Mouse (Mus musculus) CD4-positive, CD25-positive, alpha-beta regulatory T cell, adult 2 months (primary cell): Measurements from ENCODE around the gene Tra2a.

Experiments
- DNase-seq: peaks from one replicate; pipeline ENCODE4 v3.0.0-alpha.2; 2012; ENCODE audit warnings: low read depth, low spot score

Tra2a gene

GRCm38 (mm10) chr6:49233356-49233755, 30.5 kb downstream of the Tra2a start:
- DNase-seq: peak; percentile 63

GRCm38 (mm10) chr6:49228126-49228679, 35.6 kb downstream of the Tra2a start:
- peak; percentile 70 for DNase-seq

- peak; percentile 76 for DNase-seq
Measured at GRCm38 (mm10) chr6:49227184-49227735, 36.6 kb downstream of the Tra2a start.

GRCm38 (mm10) chr6:49225728-49226123, 38.1 kb downstream of the Tra2a start:
- no peak for DNase-seq

GRCm38 (mm10) chr6:49224923-49225727, 38.7 kb downstream of the Tra2a start:
- DNase-seq: no peak

- DNase-seq: no peak
Measured at GRCm38 (mm10) chr6:49221906-49222305, 41.9 kb downstream of the Tra2a start.

GRCm38 (mm10) chr6:49219920-49220604, 43.8 kb downstream of the Tra2a start:
- DNase-seq: no peak

- DNase-seq: no peak
Measured at GRCm38 (mm10) chr6:49219001-49219560, 44.8 kb downstream of the Tra2a start.

GRCm38 (mm10) chr6:49218275-49218802, 45.5 kb downstream of the Tra2a start:
- DNase-seq: peak; percentile 57

GRCm38 (mm10) chr6:49217581-49218274, 46.1 kb downstream of the Tra2a start:
- peak; percentile 83 for DNase-seq

GRCm38 (mm10) chr6:49216811-49217542, 46.9 kb downstream of the Tra2a start:
- no peak for DNase-seq

- DNase-seq: no peak
Measured at GRCm38 (mm10) chr6:49215748-49216585, 47.9 kb downstream of the Tra2a start.

GRCm38 (mm10) chr6:49214928-49215747, 48.7 kb downstream of the Tra2a start, which contains the start of gene Igf2bp3:
Igf2bp3 (minus strand) TSS chr6:49214957.
- peak; percentile 79 for DNase-seq

GRCm38 (mm10) chr6:49214086-49214927, 49.5 kb downstream of the Tra2a start:
- peak; percentile 60 for DNase-seq

GRCm38 (mm10) chr6:49213581-49214085, 50.2 kb downstream of the Tra2a start:
- DNase-seq: peak; percentile 54

- no peak for DNase-seq
Measured at GRCm38 (mm10) chr6:49212931-49213580, 50.8 kb downstream of the Tra2a start.

GRCm38 (mm10) chr6:49212141-49212540, 51.7 kb downstream of the Tra2a start:
- no peak for DNase-seq
